Mouse (Mus musculus): ENCODE measurements at regions not wholly inside any gene's neighbourhood (a gene's known extent, or its start where the extent isn't known, plus 50 kb on each side); places are given as distances from the start of the nearest gene placed in this dataset.

- Histone ChIP-seq H3K9me3 (ENCODE audit: control insufficient read depth, low read length) (no peaks in the 10 kb centered on the region), H3K9ac (ENCODE audit: low read depth, low read length, severe bottlenecking) (no peak overlapping the region), H3K4me2 (replicated peaks; ENCODE audit: low read depth, low read length, severe bottlenecking) (no peak overlapping the region), H3K27me3 (ENCODE audit: control insufficient read depth, insufficient read depth, low read length) (no peaks in the 10 kb centered on the region), H3K4me1 (ENCODE audit: control insufficient read depth, insufficient read depth, low read length) (peaks cover 37% of the 10 kb centered on the region), H3K27ac (replicated peaks; ENCODE audit: low read depth, low read length) (0 out of 2 replicates have a peak overlapping the region, but pooled peaks have one; percentile 41), H3K4me3 (replicated peaks; ENCODE audit: low read length) (no peak overlapping the region), H3K36me3 (ENCODE audit: control insufficient read depth, insufficient read depth, low read length) (no peaks in the 10 kb centered on the region)
- WGBS, result 37% methylated on average over 4 of the region's 4 CpGs
- TF ChIP-seq POLR2A (IDR thresholded peaks at IDR 0.05; ENCODE audit: borderline replicate concordance, extremely low read depth, insufficient read depth, insufficient read length), result no peak
- DNase-seq (ENCODE audit: low spot score) (peak; percentile 74), ATAC-seq (ENCODE audit: low FRiP score, low read depth) (peak; percentile 53)
Measured at GRCm38 (mm10) chr17:68163545-68163944, 110.1 kb upstream of the L3mbtl4 start.

GRCm38 (mm10) chr17:68164666-68165065 lies 108.9 kb upstream of the L3mbtl4 start:
- peak overlapping the region; percentile 40; the same call in 1 of the 2 replicates for H3K27ac ChIP-seq (replicated peaks; ENCODE audit: low read depth, low read length)
- DNase-seq (ENCODE audit: low spot score), result no peak
- H3K9me3 ChIP-seq (ENCODE audit: control insufficient read depth, low read length), result no peaks in the 10 kb centered on the region

GRCm38 (mm10) chr17:68165171-68165825 lies 108.3 kb upstream of the L3mbtl4 start:
- DNase-seq (ENCODE audit: low spot score) (peak; percentile 64), ATAC-seq (ENCODE audit: low FRiP score, low read depth) (peak; percentile 38; the same call in 1 of the 2 replicates)
- Histone ChIP-seq H3K27me3 (ENCODE audit: control insufficient read depth, insufficient read depth, low read length) (no peaks in the 10 kb centered on the region), H3K36me3 (ENCODE audit: control insufficient read depth, insufficient read depth, low read length) (no peaks in the 10 kb centered on the region), H3K9ac (ENCODE audit: low read depth, low read length, severe bottlenecking) (no peak overlapping the region), H3K4me1 (ENCODE audit: control insufficient read depth, insufficient read depth, low read length) (peaks cover 32% of the 10 kb centered on the region), H3K9me3 (ENCODE audit: control insufficient read depth, low read length) (no peaks in the 10 kb centered on the region), H3K27ac (replicated peaks; ENCODE audit: low read depth, low read length) (peak overlapping the region; percentile 40; the same call in 1 of the 2 replicates), H3K4me2 (replicated peaks; ENCODE audit: low read depth, low read length, severe bottlenecking) (no peak overlapping the region), H3K4me3 (replicated peaks; ENCODE audit: low read length) (no peak overlapping the region)
- WGBS, result 41% methylated on average over 15 of the region's 15 CpGs
- no peak for TF ChIP-seq POLR2A (IDR thresholded peaks at IDR 0.05; ENCODE audit: borderline replicate concordance, extremely low read depth, insufficient read depth, insufficient read length)

More at GRCm38 (mm10) chr17:68164666-68165065, 108.9 kb upstream of the L3mbtl4 start:
- Histone ChIP-seq H3K36me3 (ENCODE audit: control insufficient read depth, insufficient read depth, low read length) (no peaks in the 10 kb centered on the region), H3K4me1 (ENCODE audit: control insufficient read depth, insufficient read depth, low read length) (peaks cover 32% of the 10 kb centered on the region), H3K9ac (ENCODE audit: low read depth, low read length, severe bottlenecking) (no peak overlapping the region), H3K27me3 (ENCODE audit: control insufficient read depth, insufficient read depth, low read length) (no peaks in the 10 kb centered on the region), H3K4me2 (replicated peaks; ENCODE audit: low read depth, low read length, severe bottlenecking) (no peak overlapping the region), H3K4me3 (replicated peaks; ENCODE audit: low read length) (no peak overlapping the region)
- no peak for TF ChIP-seq POLR2A (IDR thresholded peaks at IDR 0.05; ENCODE audit: borderline replicate concordance, extremely low read depth, insufficient read depth, insufficient read length)
- no peak for ATAC-seq (ENCODE audit: low FRiP score, low read depth)
- 71% methylated on average over 2 of the region's 2 CpGs for WGBS

DNA sequence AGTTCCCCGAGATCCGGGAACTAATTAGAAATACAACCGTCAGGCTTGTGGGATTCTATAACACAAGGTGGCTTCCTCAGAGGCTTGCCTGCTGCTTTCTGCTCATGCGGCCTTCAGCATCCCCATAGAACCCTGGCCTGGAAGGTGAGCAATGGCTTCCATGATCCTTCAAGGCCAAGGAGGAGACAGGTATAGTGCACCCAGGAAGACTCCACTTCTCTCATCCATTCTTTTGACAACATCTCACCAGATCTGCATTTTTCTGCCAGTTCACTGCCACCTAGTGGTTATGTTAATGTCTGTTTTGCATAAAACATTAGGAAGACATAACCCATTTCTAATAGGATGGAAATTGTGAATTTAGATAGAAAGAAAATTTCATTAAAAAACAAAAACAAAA lies 107.2 kb upstream of the L3mbtl4 start:
- Histone ChIP-seq H3K9me3 (ENCODE audit: control insufficient read depth, low read length) (no peaks in the 10 kb centered on the region), H3K27me3 (ENCODE audit: control insufficient read depth, insufficient read depth, low read length) (no peaks in the 10 kb centered on the region), H3K27ac (replicated peaks; ENCODE audit: low read depth, low read length) (no peak overlapping the region), H3K4me1 (ENCODE audit: control insufficient read depth, insufficient read depth, low read length) (peaks cover 32% of the 10 kb centered on the region), H3K36me3 (ENCODE audit: control insufficient read depth, insufficient read depth, low read length) (no peaks in the 10 kb centered on the region), H3K9ac (ENCODE audit: low read depth, low read length, severe bottlenecking) (no peak overlapping the region), H3K4me3 (replicated peaks; ENCODE audit: low read length) (no peak overlapping the region), H3K4me2 (replicated peaks; ENCODE audit: low read depth, low read length, severe bottlenecking) (no peak overlapping the region)
- peak; percentile 59 for DNase-seq (ENCODE audit: low spot score)
- no peak for ATAC-seq (ENCODE audit: low FRiP score, low read depth)
- TF ChIP-seq POLR2A (IDR thresholded peaks at IDR 0.05; ENCODE audit: borderline replicate concordance, extremely low read depth, insufficient read depth, insufficient read length), result no peak
- 70% methylated on average over 4 of the region's 4 CpGs for WGBS

GRCm38 (mm10) chr17:68172838-68173237 lies 100.8 kb upstream of the L3mbtl4 start:
- Histone ChIP-seq H3K4me1 (ENCODE audit: control insufficient read depth, insufficient read depth, low read length) (no peaks in the 10 kb centered on the region), H3K36me3 (ENCODE audit: control insufficient read depth, insufficient read depth, low read length) (no peaks in the 10 kb centered on the region), H3K9me3 (ENCODE audit: control insufficient read depth, low read length) (no peaks in the 10 kb centered on the region), H3K4me2 (replicated peaks; ENCODE audit: low read depth, low read length, severe bottlenecking) (no peak overlapping the region), H3K27ac (replicated peaks; ENCODE audit: low read depth, low read length) (no peak overlapping the region), H3K9ac (ENCODE audit: low read depth, low read length, severe bottlenecking) (no peak overlapping the region), H3K4me3 (replicated peaks; ENCODE audit: low read length) (no peak overlapping the region), H3K27me3 (ENCODE audit: control insufficient read depth, insufficient read depth, low read length) (no peaks in the 10 kb centered on the region)
- ATAC-seq (ENCODE audit: low FRiP score, low read depth) (no peak), DNase-seq (ENCODE audit: low spot score) (no peak)
- WGBS, result 96% methylated on average over 7 of the region's 7 CpGs
- TF ChIP-seq POLR2A (IDR thresholded peaks at IDR 0.05; ENCODE audit: borderline replicate concordance, extremely low read depth, insufficient read depth, insufficient read length), result no peak

Data from limb, embryonic 14.5 days (tissue).